Mouse (Mus musculus) embryonic fibroblast, embryonic 13.5 days (primary cell): Measurements from ENCODE around the gene Map2k1.
"Not testable (repeated sequence)": the region's sequence is repeated elsewhere in the genome, so short reads cannot be mapped to it uniquely, and the experiment has no call there.

Experiments
- CTCF ChIP-seq: IDR thresholded peaks from 2 replicates; pipeline ENCODE4 v1.5.1; 2011; ENCODE audit warnings: mild to moderate bottlenecking, control low read depth, low read length, moderate library complexity, borderline replicate concordance; ENCODE audit not compliant: insufficient read depth
- POLR2A ChIP-seq: IDR thresholded peaks from 2 replicates; pipeline ENCODE4 v1.6.1; 2011; ENCODE audit warnings: low read depth, mild to moderate bottlenecking, control low read depth, low read length, moderate library complexity

- TF ChIP-seq POLR2A, CTCF: not testable (repeated sequence)
These were observed 114.5 kb downstream of the Map2k1 start for GRCm38 (mm10) chr9:64138896-64139295.
